Mouse (Mus musculus) E14TG2a.4 (cell line): ENCODE measurements around the gene Ifna4.
"Not testable (repeated sequence)": the region's sequence is repeated elsewhere in the genome, so short reads cannot be mapped to it uniquely, and the experiment has no call there.

Experiments used
- CTCF ChIP-seq: conservative IDR thresholded peaks from 2 replicates; pipeline ENCODE4 v1.5.1; 2014; ENCODE audit warnings: low read length
- NANOG ChIP-seq: IDR thresholded peaks from 2 replicates; pipeline ENCODE4 v1.6.1; 2014; ENCODE audit warnings: borderline replicate concordance, low read length, mixed read lengths

- TF ChIP-seq CTCF, NANOG: not testable (repeated sequence)
Measured at GRCm38 (mm10) chr4:88799365-88799764, 42.3 kb upstream of the Ifna4 start, which contains the start of gene Gm13285.
